Mouse (Mus musculus) telencephalon, adult 2 months (tissue): ENCODE results near the gene Rufy2.

Source experiments
- DNase-seq: peaks from one replicate; pipeline ENCODE4 v3.0.0-alpha.2; 2011; ENCODE audit warnings: low read depth, low spot score

The Rufy2 gene

GRCm38 (mm10) chr10:62980039-62980954, at the start of gene Rufy2:
Gene Rufy2, plus strand, starts transcription at chr10:62980223.
- DNase-seq, result peak; percentile 68

DNA sequence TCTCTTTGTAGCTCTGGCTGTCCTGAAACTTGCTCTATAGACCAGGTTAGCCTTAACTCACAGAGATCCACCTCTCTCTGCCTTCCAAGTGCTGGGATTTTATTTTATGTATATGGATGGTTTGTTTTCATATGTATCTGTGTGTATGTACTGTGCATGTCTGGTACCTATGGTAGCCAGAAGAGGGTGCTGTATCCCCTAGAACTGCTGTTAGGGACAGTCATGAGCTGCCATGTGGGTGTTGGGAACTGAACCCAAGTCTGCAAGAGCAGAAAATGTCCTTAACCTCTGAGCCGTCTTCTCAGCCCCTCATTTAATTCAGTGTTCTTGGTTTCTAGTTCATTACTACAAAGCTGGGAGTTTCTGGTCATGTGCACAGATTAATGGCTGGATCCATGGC, 47.6 kb upstream of the Rufy2 start:
- DNase-seq, result no peak

DNA sequence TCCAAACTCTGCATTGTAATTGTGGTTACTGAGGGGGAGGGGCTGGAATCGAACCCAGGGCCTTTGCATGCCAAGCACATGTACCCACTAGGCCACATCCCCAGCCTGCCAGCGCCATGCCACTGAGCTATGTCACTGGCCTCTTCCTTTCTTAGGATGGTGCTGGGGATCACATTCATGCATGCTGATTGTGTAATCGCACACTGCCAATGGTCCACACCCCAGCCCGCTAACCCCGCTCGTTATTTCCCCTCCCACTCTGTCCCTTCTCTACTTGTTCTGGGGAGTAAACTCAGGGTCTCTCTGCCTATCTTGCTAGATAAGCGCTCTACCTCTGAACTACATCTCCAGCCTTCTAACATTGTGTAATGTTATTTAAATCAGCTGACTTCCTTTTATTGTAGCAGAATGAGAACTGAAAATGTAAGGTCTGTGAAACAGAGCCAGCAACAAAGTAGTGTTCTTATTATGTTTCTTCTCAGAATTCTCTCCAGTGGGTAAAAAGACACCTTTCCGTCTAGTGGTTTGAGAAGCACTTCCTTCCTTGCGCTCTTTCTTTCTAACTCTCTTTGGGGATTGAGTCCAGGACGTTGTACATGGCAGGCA, 34.9 kb upstream of the Rufy2 start:
- DNase-seq, result no peak

DNA sequence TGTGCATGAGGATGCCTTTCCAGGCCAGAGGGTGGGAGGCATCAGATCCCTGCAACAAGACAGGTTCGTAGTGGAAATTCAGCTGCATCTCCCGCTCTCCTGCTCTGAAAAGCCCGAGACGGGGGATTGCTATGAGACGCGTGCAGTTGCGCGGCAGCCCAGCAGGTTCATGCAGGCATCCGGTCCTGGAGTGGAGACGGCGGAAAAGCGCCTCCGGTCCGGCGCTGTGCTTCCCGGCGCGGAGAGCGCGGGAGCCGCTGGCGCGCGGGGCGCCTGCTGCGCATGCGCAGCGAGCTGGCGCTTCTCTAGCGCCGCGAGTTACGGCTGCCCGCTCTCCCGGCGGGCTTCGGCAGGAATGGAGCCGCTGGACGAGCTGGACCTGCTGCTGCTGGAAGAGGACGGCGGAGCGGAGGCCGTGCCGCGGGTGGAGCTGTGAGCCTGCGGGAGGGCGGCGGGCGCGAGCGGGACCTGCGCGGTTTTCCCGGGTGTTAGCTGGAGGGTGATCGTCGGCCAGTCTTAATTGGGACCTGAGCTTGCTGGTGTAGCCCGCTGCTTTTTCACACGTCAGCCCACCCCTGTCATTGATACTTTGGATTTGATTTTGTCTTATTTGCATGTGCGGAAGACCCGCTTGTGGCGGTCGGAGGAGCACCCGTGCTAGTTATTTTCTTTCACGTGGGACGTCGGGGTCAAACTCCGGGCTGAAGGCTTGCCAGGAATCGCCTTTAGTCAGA, 33.1 kb upstream of the Rufy2 start, which contains the start of gene Dna2:
Gene Dna2, plus strand, starts transcription at position 289 of the 734 bp plus-strand sequence.
- peak; percentile 55 for DNase-seq

DNA sequence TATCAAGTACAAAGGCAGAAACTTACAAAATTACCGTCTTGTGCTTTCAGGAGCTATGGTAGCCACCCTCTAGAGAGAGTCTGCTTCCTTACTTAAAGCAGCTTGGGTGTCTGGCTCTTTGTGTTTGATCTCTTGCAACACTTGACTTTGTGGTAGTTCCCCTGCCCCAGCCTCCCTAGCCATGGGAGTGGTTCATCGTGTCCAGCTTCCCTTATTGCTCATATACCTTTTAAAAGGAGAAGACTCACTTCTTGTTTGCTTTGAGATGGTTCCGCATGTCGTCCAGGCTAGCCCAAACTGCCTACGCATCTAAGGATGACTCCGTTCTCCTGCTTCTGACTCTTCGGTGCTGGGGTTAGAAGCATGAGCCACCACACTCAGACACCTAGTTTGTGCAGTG, 31.5 kb upstream of the Rufy2 start:
- no peak for DNase-seq

DNA sequence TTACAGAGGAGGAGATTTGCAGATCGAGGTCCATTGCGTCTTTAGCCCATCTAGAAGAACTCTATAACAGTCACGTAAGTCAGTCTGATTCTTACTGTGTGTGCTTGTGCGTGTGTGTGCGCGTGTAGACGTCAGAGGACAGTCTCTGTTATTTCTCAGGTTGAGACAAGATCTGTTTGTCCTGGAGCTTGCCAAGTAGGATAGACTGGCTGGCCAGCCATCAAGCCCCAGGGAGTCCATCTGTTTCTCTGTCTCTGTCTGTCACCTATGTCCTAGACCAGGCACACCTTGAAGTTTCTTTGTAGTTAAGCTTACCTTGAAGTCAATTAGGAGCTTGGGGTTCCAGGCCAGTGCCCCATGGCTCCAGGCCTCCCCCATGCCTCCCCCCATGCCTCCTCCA, 16.1 kb upstream of the Rufy2 start:
- DNase-seq, result no peak

- DNase-seq, result no peak
Measured at GRCm38 (mm10) chr10:62965796-62966195, 14.2 kb upstream of the Rufy2 start.

DNA sequence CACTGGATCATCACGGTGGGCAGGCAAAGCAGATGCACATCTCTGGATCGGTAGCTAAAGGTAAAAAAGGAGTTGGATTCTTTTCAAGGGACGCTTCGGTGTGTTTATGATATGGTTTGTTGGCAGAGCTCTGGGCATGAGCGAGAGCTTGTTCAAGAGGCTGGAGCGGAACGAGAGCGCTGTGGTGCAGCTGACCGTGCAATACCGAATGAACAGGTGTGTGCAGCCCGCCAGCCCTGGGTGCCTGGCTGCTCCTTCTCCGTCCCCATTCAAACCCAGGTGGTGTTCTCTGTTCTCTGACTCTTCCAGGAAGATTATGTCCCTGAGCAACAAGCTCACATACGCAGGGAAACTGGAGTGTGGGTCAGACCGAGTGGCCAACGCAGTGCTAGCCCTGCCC, 13.7 kb upstream of the Rufy2 start:
- DNase-seq, result no peak

GRCm38 (mm10) chr10:62971821-62972220, 8.2 kb upstream of the Rufy2 start:
- no peak for DNase-seq

DNA sequence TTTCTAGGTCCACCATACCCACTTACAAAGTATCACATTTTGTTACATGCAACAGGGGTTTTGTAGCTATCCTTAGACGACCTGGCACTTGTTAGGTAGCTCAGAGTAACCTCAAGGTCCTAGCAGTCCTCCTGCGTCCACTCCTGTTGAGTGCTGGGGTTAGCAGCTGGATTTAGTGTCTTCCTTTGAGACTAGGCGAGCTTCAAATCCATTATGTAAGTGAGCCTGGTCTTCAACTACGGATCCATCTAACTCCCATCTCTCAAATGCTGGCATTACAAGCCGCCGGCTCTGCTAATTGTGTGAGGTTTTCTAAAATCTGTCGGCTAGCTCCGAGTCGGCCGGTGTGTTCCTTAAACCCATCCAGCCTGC, 370 bp upstream of the Rufy2 start:
- no peak for DNase-seq

GRCm38 (mm10) chr10:62984072-62984471, 4.0 kb downstream of the Rufy2 start:
- DNase-seq, result no peak

DNA sequence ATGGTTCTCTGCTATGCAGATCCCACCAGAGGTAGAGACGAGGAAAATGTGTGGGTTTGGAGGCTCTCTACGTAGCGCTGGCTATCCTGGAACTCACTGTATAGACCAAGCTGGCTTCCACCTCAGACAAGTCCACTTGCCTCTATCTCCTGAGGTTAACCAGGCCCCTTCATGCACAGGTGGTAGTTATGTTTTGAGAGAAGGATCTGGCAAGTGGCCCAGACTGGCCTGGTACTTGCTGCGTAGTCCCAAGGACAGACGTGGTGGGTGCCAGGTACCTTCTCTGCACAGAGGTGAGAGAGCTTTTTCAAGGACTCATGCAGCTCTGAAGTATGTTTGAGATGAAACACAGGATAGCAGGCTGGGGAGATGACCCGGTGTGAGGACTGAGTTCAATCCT, 4.5 kb downstream of the Rufy2 start:
- no peak for DNase-seq

- no peak for DNase-seq
Measured at GRCm38 (mm10) chr10:62987341-62987740, 7.3 kb downstream of the Rufy2 start.

- no peak for DNase-seq
Measured at GRCm38 (mm10) chr10:62990636-62991035, 10.6 kb downstream of the Rufy2 start.

- no peak for DNase-seq
Measured at GRCm38 (mm10) chr10:62993991-62994390, 14.0 kb downstream of the Rufy2 start.

GRCm38 (mm10) chr10:63000584-63000983, 20.6 kb downstream of the Rufy2 start:
- peak; percentile 45 for DNase-seq

- DNase-seq, result no peak
Measured at GRCm38 (mm10) chr10:63003252-63003651, 23.2 kb downstream of the Rufy2 start.

GRCm38 (mm10) chr10:63004556-63004955, 24.5 kb downstream of the Rufy2 start:
- no peak for DNase-seq

GRCm38 (mm10) chr10:63008193-63008592, 28.2 kb downstream of the Rufy2 start:
- no peak for DNase-seq

DNA sequence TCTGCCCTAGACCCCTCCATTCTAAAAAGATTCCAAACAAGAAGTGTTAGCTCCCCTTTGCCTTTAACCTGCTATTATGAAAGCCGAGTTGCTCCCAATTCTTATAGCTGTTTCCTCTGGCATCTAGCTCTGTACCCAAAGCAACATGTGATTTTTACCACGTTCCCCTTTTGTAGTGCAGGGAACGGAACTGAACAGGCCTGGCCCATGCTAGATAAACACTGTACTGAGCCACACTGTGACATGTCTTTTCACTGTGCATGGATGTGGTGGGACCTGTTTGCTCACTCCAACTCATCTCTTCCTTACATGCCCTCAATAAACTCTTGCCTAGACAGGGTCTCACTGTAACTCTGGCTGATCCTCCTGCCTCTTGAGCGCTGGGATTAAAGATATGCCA, 30.2 kb downstream of the Rufy2 start:
- DNase-seq, result no peak

DNA sequence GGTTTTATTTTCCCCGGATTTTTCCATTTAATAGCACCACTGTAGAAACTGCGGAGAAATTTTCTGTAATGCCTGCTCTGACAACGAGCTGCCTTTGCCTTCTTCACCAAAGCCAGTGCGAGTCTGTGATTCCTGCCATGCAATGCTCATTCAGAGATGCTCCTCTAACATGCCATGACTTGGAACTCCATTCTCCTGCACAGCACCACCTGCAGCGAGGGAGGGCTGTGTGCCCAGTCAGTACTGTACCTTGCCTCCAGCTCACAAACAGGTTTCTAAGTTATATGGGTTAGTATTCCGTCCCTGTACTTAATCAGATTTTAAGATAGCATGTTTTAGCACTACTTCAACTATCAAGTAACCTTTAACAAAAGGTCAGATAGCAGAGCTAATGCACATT, 31.5 kb downstream of the Rufy2 start:
- no peak for DNase-seq

GRCm38 (mm10) chr10:63013476-63013875, 33.5 kb downstream of the Rufy2 start:
- DNase-seq, result no peak
